Mouse (Mus musculus): Measurements from ENCODE around the gene Vstm2a. TPM values are rescaled to one million over a fixed set of nuclear protein-coding genes. Genes with fewer than 3 reads are reported as not detected.

Gene Vstm2a
- total RNA-seq, 1 experiment = 1.3 TPM

DNA sequence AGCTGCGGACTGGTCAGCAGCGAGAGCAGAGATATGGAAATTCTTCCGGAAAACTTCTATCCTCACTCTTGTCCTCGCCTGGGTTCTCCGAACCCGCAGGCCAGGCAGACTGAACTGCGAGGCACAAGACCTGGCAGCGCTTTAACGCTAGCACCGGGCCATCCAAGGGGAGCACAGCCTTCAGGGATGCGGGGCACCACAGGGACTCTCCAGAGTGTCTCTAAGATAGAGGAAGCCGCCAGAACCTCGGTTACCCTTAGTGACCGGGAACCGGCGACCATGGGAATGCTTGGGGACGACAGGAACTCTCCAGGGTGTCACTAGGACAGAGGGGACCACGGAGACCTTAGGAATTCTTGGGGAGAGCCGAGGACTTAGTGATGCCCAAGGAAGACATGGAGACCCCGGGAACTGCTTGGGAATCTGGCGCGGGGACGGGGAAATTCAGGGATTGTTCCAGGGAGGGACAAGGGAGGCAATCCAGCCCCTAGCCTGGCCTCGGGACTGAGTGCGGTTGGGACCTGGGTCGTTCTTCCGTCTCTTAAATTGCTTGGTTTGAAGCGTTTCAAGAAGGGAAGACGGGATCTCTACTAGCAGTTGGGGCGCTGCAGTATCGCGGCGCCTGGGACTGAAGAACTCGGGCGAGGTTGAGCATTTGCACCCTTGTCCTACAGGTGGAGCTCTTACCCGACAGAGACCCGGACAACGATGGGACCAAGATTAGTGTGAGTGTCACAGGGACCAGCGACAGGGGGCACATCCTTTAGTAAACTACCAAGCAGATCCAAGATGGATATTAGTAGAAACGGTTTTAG is 3.4 kb downstream of the Vstm2a start:
- Histone ChIP-seq H3K4me1 (ENCODE audit: control insufficient read depth in 2 of 2, insufficient read depth in 2 of 2, low read length in 2 of 2, poor library complexity in 1 of 2) (no peaks in the 10 kb centered on the region), H3K9ac (ENCODE audit: insufficient read depth, low read depth, low read length, poor library complexity, severe bottlenecking) (peak overlapping the region; percentile 51; the same call in 1 of the 2 replicates), H3K9me3 (ENCODE audit: control insufficient read depth, insufficient read depth, low read depth, low read length) (no peaks in the 10 kb centered on the region), H3K4me3 (ENCODE audit: insufficient read depth in 1 of 2, low read depth in 1 of 2, low read length in 2 of 2, poor library complexity in 1 of 2, severe bottlenecking in 1 of 2) (peak overlapping the region; percentile 69 to 70), H3K27ac (ENCODE audit: insufficient read depth, low read depth, low read length, poor library complexity, severe bottlenecking) (no peak overlapping the region), H3K36me3 (ENCODE audit: control insufficient read depth, insufficient read depth, low read length, poor library complexity, severe bottlenecking) (no peaks in the 10 kb centered on the region)
- DNase-seq (ENCODE audit: low read depth, low spot score) = peak; percentile 73
- peak; percentile 66 for TF ChIP-seq CHD2 (IDR thresholded peaks at IDR 0.05; ENCODE audit: low read depth, low read length)
- peak; percentile 67; the same call in 1 of the 2 replicates for TF ChIP-seq ZC3H11A (IDR thresholded peaks at IDR 0.05; ENCODE audit: borderline replicate concordance, low read depth, low read length)
- no peak for TF ChIP-seq MAFK (IDR thresholded peaks at IDR 0.05; ENCODE audit: insufficient read depth, low read depth, low read length)
- in situ Hi-C loops (cut with MboI; ENCODE audit: low sequenced_read_pairs in 2 of 2, unreplicated experiment in 2 of 2) = no loop called here

DNA sequence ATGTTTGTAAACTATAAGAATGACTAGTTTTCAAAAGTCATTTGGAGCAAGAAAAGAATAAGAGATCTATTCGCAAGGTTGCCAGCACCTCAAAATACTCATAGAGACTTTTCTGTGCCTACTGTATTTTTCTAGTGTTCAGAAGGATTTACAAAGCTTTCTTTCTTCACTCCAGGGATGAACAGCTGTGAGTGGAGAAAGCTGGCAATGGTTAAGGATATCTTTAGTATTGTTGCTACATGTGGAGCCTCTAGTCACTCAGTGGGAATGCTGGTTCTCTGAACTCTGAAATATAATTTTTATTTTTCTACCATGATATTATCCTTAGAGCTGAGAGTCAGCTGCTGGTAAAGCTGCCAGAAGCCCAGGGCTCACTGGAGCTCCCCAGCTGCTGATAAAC is 10.9 kb downstream of the Vstm2a start:
- TF ChIP-seq ZNF384 (IDR thresholded peaks at IDR 0.05; ENCODE audit: low read depth, low read length) = no peak
- no peak for TF ChIP-seq HCFC1 (IDR thresholded peaks at IDR 0.05; ENCODE audit: borderline replicate concordance, insufficient read depth, low read length)
- TF ChIP-seq CHD2 (IDR thresholded peaks at IDR 0.05; ENCODE audit: low read depth, low read length) = no peak
- TF ChIP-seq ZC3H11A (IDR thresholded peaks at IDR 0.05; ENCODE audit: borderline replicate concordance, low read depth, low read length) = no peak
- TF ChIP-seq MAFK (IDR thresholded peaks at IDR 0.05; ENCODE audit: insufficient read depth, low read depth, low read length) = no peak
- DNase-seq (ENCODE audit: low read depth, low spot score) = no peak
- Histone ChIP-seq H3K9me3 (ENCODE audit: control insufficient read depth, insufficient read depth, low read depth, low read length) (no peaks in the 10 kb centered on the region), H3K27ac (ENCODE audit: insufficient read depth, low read depth, low read length, poor library complexity, severe bottlenecking) (no peak overlapping the region), H3K36me3 (ENCODE audit: control insufficient read depth, insufficient read depth, low read length, poor library complexity, severe bottlenecking) (no peaks in the 10 kb centered on the region), H3K9ac (ENCODE audit: insufficient read depth, low read depth, low read length, poor library complexity, severe bottlenecking) (no peak overlapping the region), H3K4me3 (ENCODE audit: insufficient read depth in 1 of 2, low read depth in 1 of 2, low read length in 2 of 2, poor library complexity in 1 of 2, severe bottlenecking in 1 of 2) (no peak overlapping the region), H3K4me1 (ENCODE audit: control insufficient read depth in 2 of 2, insufficient read depth in 2 of 2, low read length in 2 of 2, poor library complexity in 1 of 2) (no peaks in the 10 kb centered on the region)
- in situ Hi-C loops (cut with MboI; ENCODE audit: low sequenced_read_pairs in 2 of 2, unreplicated experiment in 2 of 2) = no loop called here

DNA sequence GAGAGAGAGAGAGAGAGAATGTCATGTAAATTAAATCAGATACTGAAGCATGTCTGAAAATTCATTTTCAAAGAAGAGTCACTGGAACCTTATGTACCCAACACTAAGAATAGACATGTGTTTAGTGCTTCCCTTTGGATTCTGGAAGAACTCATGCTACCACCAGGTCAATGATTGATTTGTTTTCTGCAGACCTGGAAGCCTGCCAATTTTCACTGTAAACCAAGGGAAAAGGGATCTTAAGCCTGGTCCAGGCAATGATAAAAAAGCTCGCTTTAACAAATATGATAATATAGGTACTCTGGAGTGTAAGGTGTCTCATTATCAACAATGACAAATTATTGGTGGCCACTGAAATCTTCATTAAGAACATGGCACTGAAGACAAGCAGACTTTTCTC is 32.9 kb downstream of the Vstm2a start:
- no peak for DNase-seq (ENCODE audit: low read depth, low spot score)
- H3K9me3 ChIP-seq (ENCODE audit: control insufficient read depth, insufficient read depth, low read depth, low read length) = no peaks in the 10 kb centered on the region
- no peaks in the 10 kb centered on the region for H3K4me1 ChIP-seq (ENCODE audit: control insufficient read depth in 2 of 2, insufficient read depth in 2 of 2, low read length in 2 of 2, poor library complexity in 1 of 2)
- no peak overlapping the region for H3K27ac ChIP-seq (ENCODE audit: insufficient read depth, low read depth, low read length, poor library complexity, severe bottlenecking)
- in situ Hi-C loops (cut with MboI; ENCODE audit: low sequenced_read_pairs in 2 of 2, unreplicated experiment in 2 of 2) = no loop called here
- no peak overlapping the region for H3K9ac ChIP-seq (ENCODE audit: insufficient read depth, low read depth, low read length, poor library complexity, severe bottlenecking)
- no peaks in the 10 kb centered on the region for H3K36me3 ChIP-seq (ENCODE audit: control insufficient read depth, insufficient read depth, low read length, poor library complexity, severe bottlenecking)
- TF ChIP-seq ZC3H11A (IDR thresholded peaks at IDR 0.05; ENCODE audit: borderline replicate concordance, low read depth, low read length) (no peak), CHD2 (IDR thresholded peaks at IDR 0.05; ENCODE audit: low read depth, low read length) (no peak), MAFK (IDR thresholded peaks at IDR 0.05; ENCODE audit: insufficient read depth, low read depth, low read length) (no peak), HCFC1 (IDR thresholded peaks at IDR 0.05; ENCODE audit: borderline replicate concordance, insufficient read depth, low read length) (no peak), ZNF384 (IDR thresholded peaks at IDR 0.05; ENCODE audit: low read depth, low read length) (no peak)
- H3K4me3 ChIP-seq (ENCODE audit: insufficient read depth in 1 of 2, low read depth in 1 of 2, low read length in 2 of 2, poor library complexity in 1 of 2, severe bottlenecking in 1 of 2) = no peak overlapping the region

DNA sequence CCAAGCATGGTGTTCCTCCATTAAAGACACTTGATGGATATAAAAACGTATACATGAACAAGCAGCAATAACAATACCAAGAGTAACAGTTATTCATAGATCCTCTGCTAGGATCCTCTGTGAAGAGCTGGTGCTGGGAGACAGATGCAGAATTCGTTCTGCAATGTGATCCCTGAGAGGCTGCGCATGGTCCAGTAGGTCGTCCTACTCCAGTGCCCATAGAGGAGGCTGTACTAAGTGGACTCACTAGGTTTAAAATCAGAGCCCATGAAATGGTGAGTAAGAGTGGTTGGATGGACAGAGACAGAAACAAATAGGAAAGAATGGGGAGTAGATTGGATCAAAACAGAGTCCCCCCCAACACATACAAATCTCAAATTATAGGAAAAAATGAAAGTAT is 35.4 kb downstream of the Vstm2a start:
- DNase-seq (ENCODE audit: low read depth, low spot score) = no peak
- H3K4me1 ChIP-seq (ENCODE audit: control insufficient read depth in 2 of 2, insufficient read depth in 2 of 2, low read length in 2 of 2, poor library complexity in 1 of 2) = no peaks in the 10 kb centered on the region
- H3K36me3 ChIP-seq (ENCODE audit: control insufficient read depth, insufficient read depth, low read length, poor library complexity, severe bottlenecking) = no peaks in the 10 kb centered on the region
- in situ Hi-C loops (cut with MboI; ENCODE audit: low sequenced_read_pairs in 2 of 2, unreplicated experiment in 2 of 2) = no loop called here
- no peak for TF ChIP-seq ZNF384 (IDR thresholded peaks at IDR 0.05; ENCODE audit: low read depth, low read length)
- TF ChIP-seq HCFC1 (IDR thresholded peaks at IDR 0.05; ENCODE audit: borderline replicate concordance, insufficient read depth, low read length) = no peak
- no peak for TF ChIP-seq ZC3H11A (IDR thresholded peaks at IDR 0.05; ENCODE audit: borderline replicate concordance, low read depth, low read length)
- TF ChIP-seq CHD2 (IDR thresholded peaks at IDR 0.05; ENCODE audit: low read depth, low read length) = no peak
- no peak for TF ChIP-seq MAFK (IDR thresholded peaks at IDR 0.05; ENCODE audit: insufficient read depth, low read depth, low read length)
- H3K9ac ChIP-seq (ENCODE audit: insufficient read depth, low read depth, low read length, poor library complexity, severe bottlenecking) = no peak overlapping the region
- no peaks in the 10 kb centered on the region for H3K9me3 ChIP-seq (ENCODE audit: control insufficient read depth, insufficient read depth, low read depth, low read length)
- no peak overlapping the region for H3K27ac ChIP-seq (ENCODE audit: insufficient read depth, low read depth, low read length, poor library complexity, severe bottlenecking)
- no peak overlapping the region for H3K4me3 ChIP-seq (ENCODE audit: insufficient read depth in 1 of 2, low read depth in 1 of 2, low read length in 2 of 2, poor library complexity in 1 of 2, severe bottlenecking in 1 of 2)

All from ES-E14 (cell line).